Mouse (Mus musculus): Measurements from ENCODE around the gene Crabp2. TPM values are rescaled to one million over a fixed set of nuclear protein-coding genes. Genes with fewer than 3 reads are reported as not detected.
A peak's percentile ranks its signal among the peaks of the same experiment; 100 is the strongest.

The Crabp2 gene
- total and polyA plus RNA-seq, 3 experiments = 0.38 to 1.0 TPM; not detected in 1

- Histone ChIP-seq H3K27me3 (replicated peaks) (no peaks in the 10 kb centered on the region), H3K27ac (ENCODE audit: insufficient read depth, low read depth) (no peak overlapping the region), H3K4me3 (replicated peaks in 1 of 3; ENCODE audit: low read depth in 2 of 3, low read length in 2 of 3, poor library complexity in 1 of 3) (no peak overlapping the region), H3K9me3 (replicated peaks; ENCODE audit: low read length) (no peaks in the 10 kb centered on the region), H3K36me3 (replicated peaks in 1 of 2; ENCODE audit: control insufficient read depth in 1 of 2, insufficient read depth in 1 of 2, low read length in 1 of 2) (peaks cover 54 to 68% of the 10 kb centered on the region in 2 experiments), H3K4me1 (ENCODE audit: control insufficient read depth in 1 of 2, insufficient read depth in 2 of 2) (peaks cover 6 to 22% of the 10 kb centered on the region in 2 experiments), H3K79me2 (replicated peaks; ENCODE audit: control insufficient read depth, extremely low read depth, insufficient read depth, poor library complexity, severe bottlenecking) (peaks cover 37% of the 10 kb centered on the region), H3K9ac (ENCODE audit: insufficient read depth, low read depth) (no peak overlapping the region), H3K4me2 (ENCODE audit: insufficient read depth, low read depth, poor library complexity, severe bottlenecking) (no peak overlapping the region)
- dilution Hi-C loops (cut with MboI; ENCODE audit: extremely low pct_ligation_motif_present, extremely low pct_unique_long_range_greater_than_20kb, low sequenced_read_pairs) = no loop called here
- DNase-seq (ENCODE audit: extremely low read depth) = no peak
- TF ChIP-seq USF1 (IDR thresholded peaks at IDR 0.05; ENCODE audit: low read depth, low read length) (no peak), MAX (IDR thresholded peaks at IDR 0.05; ENCODE audit: low read length) (no peak), CTCF (conservative IDR thresholded peaks at IDR 0.05 in 1 of 2, IDR thresholded peaks at IDR 0.05 in 1 of 2; ENCODE audit: low read depth in 2 of 2, low read length in 2 of 2) (no peak), JUND (conservative IDR thresholded peaks at IDR 0.05; ENCODE audit: low read depth, low read length) (no peak), MYC (IDR thresholded peaks at IDR 0.05; ENCODE audit: low read depth, low read length) (no peak), SMC3 (IDR thresholded peaks at IDR 0.05; ENCODE audit: low read depth, low read length) (no peak), GABPA (IDR thresholded peaks at IDR 0.05; ENCODE audit: insufficient replicate concordance, low read depth, low read length) (no peak), ETS1 (conservative IDR thresholded peaks at IDR 0.05; ENCODE audit: low read depth, low read length) (no peak), SIN3A (IDR thresholded peaks at IDR 0.05; ENCODE audit: low read length) (no peak), NRF1 (IDR thresholded peaks at IDR 0.05; ENCODE audit: low read depth, low read length) (no peak), POLR2A (IDR thresholded peaks at IDR 0.05; ENCODE audit: low read depth, low read length) (no peak), PAX5 (IDR thresholded peaks at IDR 0.05; ENCODE audit: low read length) (no peak), JUN (IDR thresholded peaks at IDR 0.05; ENCODE audit: insufficient read depth, low read depth, low read length) (no peak), CHD1 (IDR thresholded peaks at IDR 0.05; ENCODE audit: low read depth, low read length) (no peak)
- in situ Hi-C loops (cut with MboI; ENCODE audit: low pct_ligation_motif_present, low pct_unique_long_range_greater_than_20kb, low sequenced_read_pairs) = no loop called here
Observed at GRCm38 (mm10) chr3:87927452-87927851, 21.0 kb upstream of the Crabp2 start.

DNA sequence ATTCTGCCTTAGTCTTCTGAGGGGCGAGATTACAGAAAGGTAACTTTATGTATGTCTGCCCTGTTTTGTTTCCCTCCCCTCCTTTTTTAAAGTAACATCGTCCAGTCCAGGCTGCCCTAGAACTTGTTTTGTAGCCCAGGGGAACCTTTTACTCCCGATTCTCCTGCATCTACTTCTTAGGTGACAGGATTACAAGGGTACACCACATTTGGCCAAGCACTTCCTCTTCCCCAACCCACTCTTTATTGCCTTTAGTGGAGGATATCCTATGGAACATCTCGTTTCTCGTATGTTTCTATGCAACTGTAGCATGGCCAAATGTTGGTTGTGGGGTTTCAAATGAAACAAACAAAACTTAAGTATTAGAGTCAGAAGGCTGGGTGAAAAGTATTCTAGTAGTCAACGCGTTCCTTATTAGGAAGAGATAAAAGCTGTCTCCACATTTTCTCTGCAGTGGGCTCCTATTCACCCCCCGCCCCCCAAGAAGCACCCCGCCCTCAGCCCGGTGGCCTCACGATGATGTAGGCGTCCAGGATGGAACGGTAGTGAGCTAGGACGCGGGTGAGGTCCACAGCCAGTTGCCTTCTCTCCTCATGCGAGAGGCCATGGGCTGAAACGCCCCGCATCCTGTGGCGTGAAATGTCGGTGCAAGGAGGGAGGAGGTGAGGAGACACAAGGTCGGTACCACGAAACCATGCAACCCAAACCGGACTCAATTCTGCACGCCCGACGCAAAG is 19.0 kb upstream of the Crabp2 start:
- Histone ChIP-seq H3K27ac (ENCODE audit: insufficient read depth, low read depth) (peak overlapping the region; percentile 29), H3K9ac (ENCODE audit: insufficient read depth, low read depth) (peak overlapping the region; percentile 66), H3K9me3 (replicated peaks; ENCODE audit: low read length) (no peaks in the 10 kb centered on the region), H3K79me2 (replicated peaks; ENCODE audit: control insufficient read depth, extremely low read depth, insufficient read depth, poor library complexity, severe bottlenecking) (peaks cover 55% of the 10 kb centered on the region), H3K4me1 (ENCODE audit: control insufficient read depth in 1 of 2, insufficient read depth in 2 of 2) (peaks cover 7 to 39% of the 10 kb centered on the region in 2 experiments), H3K4me2 (ENCODE audit: insufficient read depth, low read depth, poor library complexity, severe bottlenecking) (peak overlapping the region; percentile 100), H3K36me3 (replicated peaks in 1 of 2; ENCODE audit: control insufficient read depth in 1 of 2, insufficient read depth in 1 of 2, low read length in 1 of 2) (peaks cover 48 to 64% of the 10 kb centered on the region in 2 experiments), H3K4me3 (replicated peaks in 1 of 3; ENCODE audit: low read depth in 2 of 3, low read length in 2 of 3, poor library complexity in 1 of 3) (peak overlapping the region; percentile 86 to 93 (median 90)), H3K27me3 (replicated peaks) (no peaks in the 10 kb centered on the region)
- in situ Hi-C loops (cut with MboI; ENCODE audit: low pct_ligation_motif_present, low pct_unique_long_range_greater_than_20kb, low sequenced_read_pairs) (no loop called here), dilution Hi-C loops (cut with MboI; ENCODE audit: extremely low pct_ligation_motif_present, extremely low pct_unique_long_range_greater_than_20kb, low sequenced_read_pairs) (no loop called here)
- DNase-seq (ENCODE audit: extremely low read depth) = no peak
- TF ChIP-seq BHLHE40 (IDR thresholded peaks at IDR 0.05; ENCODE audit: low read depth, low read length) = no peak
- no peak for TF ChIP-seq HCFC1 (IDR thresholded peaks at IDR 0.05; ENCODE audit: low read depth, low read length)
- TF ChIP-seq MAZ (IDR thresholded peaks at IDR 0.05; ENCODE audit: low read depth, low read length) = no peak
- no peak for TF ChIP-seq TCF12 (IDR thresholded peaks at IDR 0.05; ENCODE audit: low read depth, low read length)
- no peak for TF ChIP-seq ZKSCAN1 (IDR thresholded peaks at IDR 0.05; ENCODE audit: borderline replicate concordance, low read depth, low read length)
- TF ChIP-seq NELFE (IDR thresholded peaks at IDR 0.05; ENCODE audit: low read depth, low read length) = no peak
- no peak for TF ChIP-seq RCOR1 (conservative IDR thresholded peaks at IDR 0.05; ENCODE audit: low read depth, low read length)
- TF ChIP-seq CTCF (conservative IDR thresholded peaks at IDR 0.05 in 1 of 2, IDR thresholded peaks at IDR 0.05 in 1 of 2; ENCODE audit: low read depth in 2 of 2, low read length in 2 of 2) = no peak
- TF ChIP-seq EP300 (IDR thresholded peaks at IDR 0.05; ENCODE audit: low read length) = no peak
- no peak for TF ChIP-seq GABPA (IDR thresholded peaks at IDR 0.05; ENCODE audit: insufficient replicate concordance, low read depth, low read length)
- no peak for TF ChIP-seq RAD21 (IDR thresholded peaks at IDR 0.05; ENCODE audit: low read depth, low read length)
- TF ChIP-seq KAT2A (IDR thresholded peaks at IDR 0.05; ENCODE audit: insufficient replicate concordance, low read length) = no peak
- no peak for TF ChIP-seq MAX (IDR thresholded peaks at IDR 0.05; ENCODE audit: low read length)
- no peak for TF ChIP-seq POLR2A (IDR thresholded peaks at IDR 0.05; ENCODE audit: low read depth, low read length)
- no peak for TF ChIP-seq CHD2 (IDR thresholded peaks at IDR 0.05; ENCODE audit: low read length)
- TF ChIP-seq ZC3H11A (IDR thresholded peaks at IDR 0.05; ENCODE audit: low read depth, low read length) = no peak
- no peak for TF ChIP-seq ELF1 (IDR thresholded peaks at IDR 0.05; ENCODE audit: low read depth, low read length)
- no peak for TF ChIP-seq SIN3A (IDR thresholded peaks at IDR 0.05; ENCODE audit: low read length)
